Mouse (Mus musculus) left cerebral cortex, postnatal 4 days (tissue): Measurements from ENCODE around the gene Casc3. TPM values are rescaled to one million over a fixed set of nuclear protein-coding genes. Genes with fewer than 3 reads are reported as not detected.
A peak's percentile ranks its signal among the peaks of the same experiment; 100 is the strongest.

ENCODE experiments used
- DNase-seq: peaks from one replicate; pipeline ENCODE4 v3.0.0-alpha.2; 2022
- intact Hi-C: fragments of 180-260 bp; cut with DNase I; formaldehyde crosslinking; loops from one replicate; pipeline ENCODE4 v1.15.1; 2025
- total RNA-seq, 2 experiments: library from RNA; stranded (reverse); gene quantifications; 2 replicates each; pipeline ENCODE4 v1.2.3; 2021

Gene Casc3
- total RNA-seq = 10 to 100 TPM; 61.0 to 67.1 TPM

DNA sequence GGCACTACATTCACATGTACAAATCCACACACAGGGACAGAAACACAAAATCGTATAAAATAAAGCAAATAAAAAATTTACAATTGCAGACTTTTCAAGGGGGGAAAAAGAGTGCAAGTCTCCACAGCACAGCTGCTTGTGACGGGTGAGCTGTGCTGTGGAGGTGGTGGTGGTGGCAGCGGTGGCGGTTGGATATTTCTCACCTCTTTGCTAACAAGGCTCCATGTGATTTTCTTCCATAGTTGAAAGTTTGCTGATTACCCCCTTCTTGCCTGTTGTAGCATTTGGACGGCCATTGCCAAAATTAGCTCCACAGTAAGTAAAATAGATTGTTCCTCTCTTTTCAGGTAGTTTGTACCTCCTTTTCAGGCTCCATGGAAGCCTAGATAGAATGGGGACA, at the start of gene Casc3:
TSS of gene Casc3 (plus strand) at position 301 of the 400 bp plus-strand sequence.
- no peak for DNase-seq
- intact Hi-C loops = no loop called here

DNA sequence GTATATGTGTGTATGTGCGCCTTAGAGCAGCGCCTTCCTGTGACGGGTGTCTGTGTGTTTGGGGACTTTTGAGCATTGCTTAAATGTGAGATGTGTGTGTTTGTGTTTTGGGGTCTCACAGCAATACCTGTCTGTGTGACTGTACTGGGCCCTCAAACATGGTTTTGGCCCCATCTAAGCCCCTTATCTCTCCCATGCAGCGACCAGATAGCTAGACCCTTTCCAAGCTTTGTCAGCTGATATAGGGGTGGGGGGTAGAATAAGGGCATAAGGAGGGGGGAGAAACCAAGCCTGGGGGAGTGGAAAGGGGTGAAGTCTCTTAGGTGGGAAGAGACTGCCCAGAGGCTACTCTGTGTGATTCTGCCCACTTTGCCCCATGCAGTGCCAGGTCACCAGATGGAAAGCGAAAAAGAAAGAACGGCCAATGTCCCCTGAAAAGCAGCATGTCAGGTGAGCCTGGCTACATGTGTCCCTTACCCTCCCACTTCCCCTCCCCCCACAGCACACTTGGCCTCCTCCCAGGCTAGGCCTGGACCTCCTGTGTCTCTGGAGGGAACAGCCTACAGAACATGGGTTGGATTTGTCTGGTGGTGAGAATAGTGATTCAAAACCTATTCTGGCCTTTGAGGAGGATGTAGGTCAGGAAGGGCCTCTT, 48.9 kb upstream of the Casc3 start:
- DNase-seq = no peak
- intact Hi-C loops = no loop called here

DNA sequence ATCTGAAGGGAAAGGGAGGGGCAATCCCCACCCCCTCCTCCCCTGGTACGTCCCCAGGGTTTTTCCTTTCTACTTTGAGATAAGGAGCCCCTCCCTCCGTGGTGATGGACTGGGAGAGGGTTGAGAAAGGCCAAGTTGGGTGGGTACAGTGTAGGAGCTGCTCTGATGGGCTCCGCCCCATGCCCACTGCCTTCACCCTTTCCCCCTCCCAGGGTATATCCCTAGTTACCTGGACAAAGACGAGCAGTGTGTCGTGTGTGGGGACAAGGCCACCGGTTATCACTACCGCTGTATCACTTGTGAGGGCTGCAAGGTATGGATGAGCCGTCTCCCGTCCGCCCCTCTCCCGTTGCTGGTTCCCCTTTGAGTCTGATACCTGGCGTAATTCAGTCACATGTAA, 48.0 kb upstream of the Casc3 start:
- intact Hi-C loops = no loop called here

DNA sequence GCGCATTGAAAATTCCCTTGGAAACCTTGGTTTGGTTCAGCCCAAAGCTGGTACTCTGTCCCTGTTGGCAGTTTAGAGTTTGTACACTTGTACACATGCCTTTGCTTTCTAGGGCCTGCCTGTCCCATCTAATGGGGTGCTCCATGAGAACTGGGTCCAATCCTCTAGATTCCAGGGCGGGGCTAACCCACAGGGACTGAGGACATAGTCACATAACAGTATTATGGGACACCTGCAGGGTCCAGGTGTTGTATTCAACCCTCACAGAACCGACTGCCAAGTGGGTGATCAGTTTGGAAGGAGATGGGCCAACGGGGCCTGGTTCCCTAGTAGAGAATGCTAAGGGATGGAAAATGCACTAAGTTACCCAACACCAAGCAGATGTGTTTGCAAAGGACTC, 42.8 kb upstream of the Casc3 start:
- DNase-seq = no peak
- intact Hi-C loops = no loop called here

More for the DNA sequence above, 48.0 kb upstream of the Casc3 start:
- no peak for DNase-seq

DNA sequence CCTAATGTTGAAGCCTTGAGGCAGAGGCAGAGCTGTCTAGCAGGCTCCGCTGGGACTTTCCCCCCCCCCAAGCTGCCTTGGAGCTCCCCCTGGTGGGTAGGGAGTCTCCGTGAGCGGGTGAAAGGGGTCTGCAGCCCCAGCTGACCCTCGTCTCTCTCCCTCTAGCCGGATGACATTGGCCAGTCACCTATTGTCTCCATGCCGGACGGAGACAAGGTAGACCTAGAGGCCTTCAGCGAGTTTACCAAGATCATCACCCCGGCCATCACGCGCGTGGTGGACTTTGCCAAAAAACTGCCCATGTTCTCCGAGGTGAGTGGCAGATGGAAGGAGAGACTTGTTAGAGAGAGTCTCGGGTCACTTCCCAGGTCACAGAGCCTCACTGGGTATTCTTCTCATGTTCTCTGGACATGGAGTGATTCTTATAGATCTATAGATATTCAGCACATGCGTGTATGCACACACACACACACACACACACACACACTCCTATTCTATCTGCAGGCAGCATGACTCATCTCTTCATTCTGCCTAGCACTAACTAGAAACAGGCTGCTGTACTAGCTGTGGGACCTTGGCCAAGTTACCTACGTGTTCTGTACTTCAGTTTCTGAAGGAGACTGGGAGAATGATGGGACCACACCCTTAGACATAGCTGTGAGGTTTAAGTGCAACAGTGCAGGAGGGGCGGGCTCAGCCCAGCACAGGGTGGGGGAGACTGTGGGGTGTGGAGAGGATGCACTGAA, 41.8 kb upstream of the Casc3 start:
- DNase-seq = no peak
- intact Hi-C loops = no loop called here

DNA sequence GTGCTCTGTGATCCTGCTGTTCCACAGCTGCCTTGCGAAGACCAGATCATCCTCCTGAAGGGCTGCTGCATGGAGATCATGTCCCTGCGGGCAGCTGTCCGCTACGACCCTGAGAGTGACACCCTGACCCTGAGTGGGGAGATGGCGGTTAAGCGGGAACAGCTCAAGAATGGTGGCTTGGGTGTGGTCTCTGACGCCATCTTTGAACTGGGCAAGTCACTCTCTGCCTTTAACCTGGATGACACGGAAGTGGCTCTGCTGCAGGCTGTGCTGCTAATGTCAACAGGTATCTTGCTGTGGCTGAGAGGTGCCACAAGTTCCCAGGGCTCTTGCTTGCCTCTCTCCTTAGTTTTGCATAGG, 41.2 kb upstream of the Casc3 start:
- DNase-seq = no peak
- intact Hi-C loops = no loop called here

DNA sequence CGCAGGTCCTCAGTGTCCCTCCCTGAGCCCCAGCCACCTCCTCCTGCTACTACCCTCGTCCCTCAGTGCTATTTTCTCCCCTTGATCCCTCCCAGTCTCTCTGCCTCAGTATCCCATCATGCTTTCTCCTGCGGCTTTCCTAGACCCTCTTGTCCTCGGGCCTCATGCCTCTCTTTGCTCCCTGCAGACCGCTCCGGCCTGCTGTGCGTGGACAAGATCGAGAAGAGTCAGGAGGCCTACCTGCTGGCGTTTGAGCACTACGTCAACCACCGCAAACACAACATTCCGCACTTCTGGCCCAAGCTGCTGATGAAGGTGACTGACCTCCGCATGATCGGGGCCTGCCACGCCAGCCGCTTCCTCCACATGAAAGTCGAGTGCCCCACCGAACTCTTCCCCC, 40.6 kb upstream of the Casc3 start:
- DNase-seq = no peak
- intact Hi-C loops = no loop called here

DNA sequence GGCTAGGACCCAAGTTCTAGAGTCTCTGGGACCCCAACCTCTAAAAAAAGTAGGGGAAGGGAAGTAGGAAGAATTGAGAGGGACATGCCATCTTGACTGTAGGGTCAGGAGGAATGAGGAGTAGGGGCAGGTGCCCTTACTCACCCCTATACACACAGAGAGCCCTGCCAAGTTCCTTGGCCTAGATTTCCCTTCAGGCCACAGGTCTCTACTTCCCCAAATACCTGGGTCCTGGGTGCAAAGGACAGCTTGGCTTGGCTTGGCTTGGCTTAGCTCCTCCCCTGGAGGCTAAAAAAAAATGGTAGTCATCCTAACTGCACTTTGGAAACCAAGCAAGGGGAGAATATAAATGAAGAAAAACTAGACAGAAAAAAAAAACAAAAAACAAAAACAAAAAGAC, 40.0 kb upstream of the Casc3 start:
- intact Hi-C loops = no loop called here
- DNase-seq = no peak

DNA sequence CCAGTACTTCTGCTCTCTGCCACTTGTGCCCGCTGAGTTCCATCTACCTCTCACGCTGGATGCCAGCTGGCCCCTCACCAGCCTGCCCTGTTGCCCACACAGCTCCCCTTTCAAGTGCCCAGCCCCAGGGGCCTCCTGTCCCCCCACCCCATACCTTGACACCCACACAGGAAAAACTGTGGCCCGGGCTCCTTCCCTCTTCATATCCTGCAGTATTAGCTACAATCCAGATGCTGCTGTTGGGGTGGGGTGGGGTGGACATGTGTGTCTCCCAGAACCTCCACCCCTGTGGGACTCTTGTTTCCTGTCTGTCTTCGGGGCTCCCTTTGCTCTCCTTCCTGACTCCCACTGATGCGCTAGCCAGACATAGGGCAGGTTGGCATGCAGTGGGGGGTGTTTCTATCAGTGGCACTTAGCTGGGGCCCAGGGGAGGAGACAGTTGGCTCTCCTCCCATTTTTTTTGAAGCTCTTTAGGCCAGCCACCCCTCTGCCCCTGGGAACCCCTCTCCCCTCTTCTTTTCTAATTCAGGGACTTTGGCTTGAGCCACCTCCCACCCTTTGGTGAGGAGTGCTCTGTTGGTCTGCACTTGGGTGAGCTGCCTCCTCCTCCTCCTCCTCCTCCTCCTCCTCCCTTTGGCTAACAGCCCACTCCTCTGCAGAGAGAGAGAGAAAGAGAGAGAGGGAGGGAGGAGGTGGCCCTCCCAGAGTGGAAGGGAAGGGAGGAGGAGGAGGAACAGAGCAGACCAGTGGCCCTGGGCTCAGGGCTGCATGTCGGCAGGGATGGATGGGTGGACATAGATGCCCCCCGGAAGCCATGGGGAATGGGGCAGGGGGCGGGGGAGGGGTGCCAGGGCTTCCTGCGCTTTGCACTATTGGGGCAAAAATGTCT, 39.0 kb upstream of the Casc3 start:
- intact Hi-C loops = no loop called here
- peak; percentile 64 for DNase-seq

DNA sequence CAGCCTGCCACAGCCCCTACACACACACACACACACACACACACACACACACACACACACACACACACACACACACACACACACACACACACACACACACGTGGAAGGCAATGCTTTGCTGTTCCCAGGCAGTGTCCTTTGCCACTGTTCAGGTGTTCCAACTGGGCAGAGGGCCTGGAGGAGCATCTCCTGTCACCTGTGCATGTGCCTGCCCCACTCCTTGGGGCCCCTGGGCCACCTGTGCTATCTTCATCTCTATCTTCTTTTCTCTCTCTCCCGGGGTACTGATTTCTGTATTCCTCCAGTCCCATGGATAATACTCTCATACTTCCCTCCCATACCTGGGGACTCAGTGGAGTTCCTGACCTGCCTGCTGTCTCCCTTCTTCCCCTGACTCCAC, 38.4 kb upstream of the Casc3 start:
- intact Hi-C loops = no loop called here
- no peak for DNase-seq

DNA sequence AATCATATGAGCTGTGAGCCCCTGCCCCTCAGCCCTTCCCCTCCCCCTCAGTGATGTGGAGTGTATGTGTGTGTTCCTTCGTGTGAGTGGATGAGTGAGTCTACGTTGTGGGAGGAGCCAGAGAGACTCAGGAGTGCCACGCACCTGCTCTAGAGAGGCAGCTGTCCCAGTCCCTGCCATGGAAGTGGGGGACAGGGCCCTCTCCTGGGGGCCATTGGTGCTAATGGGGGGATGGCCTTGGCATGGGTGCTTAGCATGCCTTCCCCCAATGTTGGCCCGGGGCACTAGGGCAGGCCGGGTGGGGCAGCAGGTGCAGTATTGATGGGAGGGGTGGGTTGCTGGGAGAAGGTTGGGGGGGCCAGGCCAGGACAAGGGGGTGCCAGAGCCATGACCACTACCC, 37.9 kb upstream of the Casc3 start:
- no peak for DNase-seq
- intact Hi-C loops = no loop called here

DNA sequence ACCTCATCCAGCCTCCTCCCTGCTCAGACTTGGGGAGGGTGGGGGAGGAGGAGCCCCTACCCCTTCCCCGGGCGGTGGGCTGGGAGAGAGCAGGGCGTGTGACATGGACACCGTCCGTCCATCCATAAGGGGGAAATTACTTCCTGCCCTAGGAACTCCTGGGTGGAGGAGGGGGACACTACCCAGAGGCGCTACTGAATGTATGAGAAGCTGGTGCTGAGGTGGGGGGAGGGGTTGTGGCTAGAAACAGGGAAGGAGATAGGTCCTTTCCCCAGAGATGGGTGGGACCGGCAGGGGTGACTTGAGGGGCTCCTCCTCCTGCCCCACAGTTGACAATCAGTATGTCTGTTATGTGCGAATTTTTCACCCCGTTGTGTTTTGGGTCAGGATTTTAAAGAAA, 37.4 kb upstream of the Casc3 start:
- intact Hi-C loops = no loop called here
- peak; percentile 77 for DNase-seq

DNA sequence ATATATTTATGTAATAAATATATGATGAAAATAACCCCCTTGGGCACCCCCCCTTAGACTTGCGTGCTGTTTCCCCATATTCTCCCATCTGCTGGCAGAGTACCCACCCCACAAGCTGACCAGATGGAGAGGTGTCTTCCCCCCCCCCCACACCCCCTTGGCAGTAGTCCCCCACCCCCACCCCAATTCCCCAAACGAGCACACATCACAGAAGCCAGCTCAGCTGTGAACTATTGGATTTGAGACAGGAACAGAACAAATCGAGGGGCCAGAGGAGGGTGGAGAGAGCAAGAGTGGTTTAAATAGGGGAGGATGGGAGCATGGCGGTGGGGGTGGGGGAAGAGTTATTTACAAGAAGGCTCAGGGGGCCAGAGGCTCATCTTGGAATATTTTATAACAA, 37.0 kb upstream of the Casc3 start:
- intact Hi-C loops = no loop called here
- peak; percentile 52 for DNase-seq

DNA sequence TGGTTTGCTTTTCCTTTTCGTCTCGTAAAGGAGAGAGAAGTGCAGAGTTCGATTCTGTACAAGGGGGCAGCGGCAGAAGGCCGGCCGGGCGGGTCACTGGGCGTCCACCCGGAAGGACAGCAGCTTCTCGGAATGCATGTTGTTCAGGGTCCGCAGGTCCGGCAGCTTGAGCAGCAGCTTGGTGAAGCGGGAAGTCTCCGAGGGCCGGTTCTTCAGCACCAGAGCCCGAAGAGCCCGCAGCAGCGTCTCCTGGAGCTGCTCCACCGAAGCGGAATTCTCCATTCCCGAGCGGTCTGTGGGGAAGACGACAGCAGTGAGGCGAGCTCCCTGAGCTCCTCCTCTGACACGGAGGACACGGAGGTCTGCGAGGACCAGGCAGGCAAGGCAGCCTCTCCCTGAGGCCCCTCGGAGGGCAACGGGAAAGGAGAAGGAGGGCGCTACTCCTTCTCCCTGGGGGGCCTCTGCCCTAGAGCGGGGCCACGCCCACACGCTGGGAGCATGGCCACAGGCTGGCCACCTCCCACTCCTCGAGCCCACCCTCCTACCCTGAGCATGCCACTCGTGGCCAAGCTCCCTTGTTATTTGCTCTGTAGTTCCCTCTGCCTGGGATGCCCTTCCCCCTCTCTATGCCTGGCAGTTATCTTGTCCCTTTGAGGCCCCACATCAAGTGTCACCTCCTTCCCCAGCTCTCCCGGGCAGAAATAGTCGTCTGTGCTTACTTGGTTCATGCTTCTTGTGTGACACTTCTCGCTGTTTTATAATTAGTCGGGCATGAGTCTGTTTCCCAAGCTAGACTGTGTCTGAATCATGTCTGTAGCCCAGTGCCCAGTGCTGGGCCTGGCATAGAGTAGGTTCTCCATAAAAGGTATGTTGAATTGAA, 36.3 kb upstream of the Casc3 start:
- intact Hi-C loops = no loop called here

DNA sequence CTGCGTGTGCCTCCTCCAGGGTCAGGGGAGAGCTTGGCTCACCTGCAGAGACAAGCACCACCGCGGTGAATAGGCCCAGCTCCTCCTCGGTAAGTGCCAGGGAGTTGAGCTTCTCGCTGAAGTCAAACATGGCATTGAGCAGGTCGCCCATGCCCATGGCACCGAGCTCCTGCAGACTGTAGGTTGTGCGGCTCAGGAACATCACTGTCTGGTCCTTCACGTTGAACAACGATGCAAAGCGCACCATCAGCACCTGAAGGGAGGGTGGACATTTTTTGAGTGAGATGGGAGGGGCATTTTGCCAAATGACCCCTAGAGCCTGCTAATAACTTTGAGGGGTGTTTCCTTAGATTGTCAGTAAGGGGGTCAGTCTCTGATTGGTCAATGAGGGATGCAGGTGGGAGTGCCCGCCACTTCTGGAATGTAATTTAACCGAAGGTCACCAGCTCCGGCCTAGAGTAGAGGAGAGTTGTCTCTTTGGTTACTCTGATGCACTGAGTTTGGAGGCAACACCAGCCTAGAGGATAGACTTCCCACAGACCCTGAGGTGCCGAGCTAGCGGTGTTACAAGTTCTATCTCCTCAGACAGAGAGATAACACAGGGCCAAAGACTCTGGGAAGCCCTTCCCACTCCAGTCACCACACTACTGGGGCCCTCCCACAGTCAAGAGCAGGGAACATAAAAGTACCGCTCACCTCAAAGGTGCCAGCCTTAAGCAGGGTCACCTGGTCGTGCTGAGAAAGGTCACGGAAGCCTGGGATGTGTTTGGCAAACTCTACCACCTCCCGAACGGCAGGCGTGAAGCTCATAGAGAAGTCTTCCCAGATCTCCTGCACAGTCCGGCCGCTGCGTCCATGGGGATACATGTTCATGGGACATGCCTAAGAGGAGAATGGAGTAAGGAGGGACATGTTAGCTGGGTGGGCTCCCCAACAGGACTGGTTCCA, 35.4 kb upstream of the Casc3 start:
- no peak for DNase-seq
- intact Hi-C loops = no loop called here

More for the DNA sequence above, 36.3 kb upstream of the Casc3 start:
- no peak for DNase-seq

DNA sequence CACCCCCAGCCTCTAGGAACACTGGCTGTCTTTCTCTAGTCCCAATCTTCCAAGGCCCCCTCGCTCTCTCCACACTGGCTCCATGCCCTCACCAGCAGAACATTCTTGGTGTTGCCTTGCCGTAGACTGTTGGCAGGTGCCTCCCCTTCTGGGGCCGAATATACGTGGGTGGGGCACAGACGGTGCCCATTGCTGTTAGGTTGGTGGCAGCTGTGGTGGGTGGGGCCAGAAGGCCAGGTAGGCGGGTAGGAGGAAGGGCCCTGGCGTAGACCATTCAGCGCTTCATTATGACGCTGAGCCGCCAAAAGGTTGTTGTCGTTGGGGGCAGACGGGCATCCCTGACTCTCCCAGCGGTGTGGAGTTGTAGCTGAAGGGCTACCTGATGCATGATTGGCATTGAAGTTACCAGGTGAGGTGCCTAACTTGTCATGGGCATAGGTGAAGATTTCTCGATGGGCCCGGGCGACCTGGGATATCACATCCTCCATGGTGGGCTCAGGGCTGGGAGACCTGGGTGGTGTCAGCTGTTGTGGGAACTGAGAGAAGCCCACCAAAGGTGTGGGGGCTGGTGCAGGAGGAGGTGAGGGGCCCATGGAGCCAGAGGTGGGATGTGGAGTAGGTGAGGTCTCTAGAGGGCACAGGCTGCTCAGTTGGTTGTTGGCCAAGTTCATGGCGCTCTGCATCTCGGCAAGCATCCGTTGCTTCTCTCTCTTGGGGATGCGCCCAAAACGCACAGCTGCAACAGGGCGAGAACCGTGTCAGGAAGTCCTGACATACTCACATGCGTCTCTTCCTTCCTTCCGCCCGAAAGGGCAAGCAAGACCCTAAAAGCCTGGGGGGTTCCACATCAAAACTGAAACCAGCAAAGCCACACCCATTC, 34.4 kb upstream of the Casc3 start:
- intact Hi-C loops = no loop called here
- no peak for DNase-seq

DNA sequence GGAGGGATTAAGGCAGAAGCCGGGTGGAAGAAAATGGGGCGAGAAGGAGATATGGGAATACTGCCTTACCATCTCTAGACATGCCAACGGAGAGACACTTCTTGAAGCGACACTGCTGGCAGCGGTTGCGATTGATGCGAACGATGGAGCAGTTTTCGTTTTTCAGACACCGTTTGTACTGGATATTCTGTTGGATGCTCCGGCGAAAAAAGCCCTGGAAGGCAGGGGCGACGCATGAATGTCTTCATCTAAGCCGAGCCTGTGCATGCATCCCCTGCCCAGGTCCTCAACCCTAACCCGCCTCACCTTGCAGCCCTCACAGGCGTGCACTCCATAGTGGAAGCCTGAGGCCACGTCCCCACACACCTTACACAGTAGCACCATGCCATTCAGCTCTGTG, 33.6 kb upstream of the Casc3 start:
- intact Hi-C loops = no loop called here
- DNase-seq = no peak

DNA sequence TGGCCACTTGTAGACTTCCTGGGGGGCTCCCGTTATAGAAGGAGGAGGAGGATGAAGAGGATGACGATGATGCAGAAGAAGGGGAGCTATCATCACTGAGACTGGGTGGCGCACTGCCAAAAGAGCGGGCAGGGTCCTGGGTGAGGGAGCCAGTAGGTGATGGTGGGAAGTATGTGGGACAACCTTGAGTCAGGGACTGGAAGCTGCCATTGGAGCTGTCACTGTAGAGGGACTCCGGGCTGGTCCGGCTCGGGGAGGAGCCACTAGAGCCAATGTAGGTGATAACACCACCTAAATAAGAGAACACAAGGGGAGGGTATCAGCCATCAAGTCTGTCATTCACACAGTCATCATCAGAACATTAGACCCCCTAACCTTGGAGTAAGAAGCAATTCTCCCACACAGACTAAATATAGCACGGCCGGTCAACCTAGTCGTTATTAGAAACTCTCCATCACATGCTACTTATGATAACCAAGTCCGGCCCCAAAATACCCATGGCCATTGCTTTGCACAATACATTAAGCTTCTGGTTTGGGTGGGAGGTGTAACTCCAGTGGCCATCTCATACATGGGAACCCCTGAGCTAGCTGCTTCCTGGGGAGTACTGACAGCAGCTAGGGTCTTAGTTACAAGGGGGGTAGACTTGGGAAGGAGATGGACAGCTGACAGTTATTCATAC, 32.7 kb upstream of the Casc3 start:
- no peak for DNase-seq
- intact Hi-C loops = no loop called here
